Mouse (Mus musculus) thymus, postnatal 36 days (tissue): ENCODE measurements at regions not wholly inside any gene's neighbourhood (a gene's known extent, or its start where the extent isn't known, plus 50 kb on each side); places are given as distances from the start of the nearest gene placed in this dataset.
A peak's percentile ranks its signal among the peaks of the same experiment; 100 is the strongest.

Experiments used
- DNase-seq, 2 experiments: peaks; one replicate each; pipeline ENCODE4 v3.0.0; 2022; ENCODE audit warnings: mixed read lengths in 2 of 2

- DNase-seq, result no peak
These were observed 600.4 kb upstream of the Nr5a2 start for GRCm38 (mm10) chr1:137560389-137561268.

- no peak for DNase-seq
These were observed 589.4 kb upstream of the Nr5a2 start for GRCm38 (mm10) chr1:137549659-137550058.

GRCm38 (mm10) chr1:137545666-137546065, 585.4 kb upstream of the Nr5a2 start:
- no peak for DNase-seq

GRCm38 (mm10) chr1:137543828-137544227, 583.6 kb upstream of the Nr5a2 start:
- no peak for DNase-seq

GRCm38 (mm10) chr1:137541453-137541852, 581.2 kb upstream of the Nr5a2 start:
- DNase-seq, result no peak

GRCm38 (mm10) chr1:137539424-137540116, 579.3 kb upstream of the Nr5a2 start:
- no peak for DNase-seq

GRCm38 (mm10) chr1:137514750-137515149, 554.5 kb upstream of the Nr5a2 start:
- no peak for DNase-seq

GRCm38 (mm10) chr1:137503704-137504422, 543.6 kb upstream of the Nr5a2 start:
- DNase-seq, result no peak

GRCm38 (mm10) chr1:137488226-137488625, 528.0 kb upstream of the Nr5a2 start:
- DNase-seq, result no peak

- peak in 1 of 2 experiments; percentile 43 for DNase-seq
These were observed 518.2 kb upstream of the Nr5a2 start for GRCm38 (mm10) chr1:137478459-137478858.

GRCm38 (mm10) chr1:137477239-137477638, 517.0 kb upstream of the Nr5a2 start:
- DNase-seq, result no peak

GRCm38 (mm10) chr1:137474858-137475257, 514.6 kb upstream of the Nr5a2 start:
- DNase-seq, result no peak

GRCm38 (mm10) chr1:137473800-137474685, 513.8 kb upstream of the Nr5a2 start:
- no peak for DNase-seq

GRCm38 (mm10) chr1:137464971-137465370, 504.7 kb upstream of the Nr5a2 start:
- DNase-seq, result no peak

- no peak for DNase-seq
These were observed 500.9 kb upstream of the Nr5a2 start for GRCm38 (mm10) chr1:137461189-137461588.

- no peak for DNase-seq
These were observed 493.4 kb upstream of the Nr5a2 start for GRCm38 (mm10) chr1:137453446-137454208.

GRCm38 (mm10) chr1:137452749-137453148, 492.5 kb upstream of the Nr5a2 start:
- DNase-seq, result no peak

GRCm38 (mm10) chr1:137446497-137446896, 486.2 kb upstream of the Nr5a2 start:
- no peak for DNase-seq

GRCm38 (mm10) chr1:137428110-137428509, 467.9 kb upstream of the Nr5a2 start:
- DNase-seq, result no peak

- no peak for DNase-seq
These were observed 458.1 kb upstream of the Nr5a2 start for GRCm38 (mm10) chr1:137418388-137418787.

- DNase-seq, result no peak
These were observed 436.5 kb upstream of the Nr5a2 start for GRCm38 (mm10) chr1:137396736-137397135.

GRCm38 (mm10) chr1:137387509-137387908, 427.3 kb upstream of the Nr5a2 start:
- no peak for DNase-seq
